Mouse (Mus musculus): ENCODE measurements around the gene Mfsd4b2.

Gene Mfsd4b2

GRCm38 (mm10) chr10:39893702-39894697 is 32.7 kb downstream of the Mfsd4b2 start:
- no peak for DNase-seq (ENCODE audit: low spot score in 2 of 2)

- no peak for DNase-seq (ENCODE audit: low spot score in 2 of 2)
These were observed 38.1 kb downstream of the Mfsd4b2 start for GRCm38 (mm10) chr10:39888621-39889020.
